In the genomic region with DNA sequence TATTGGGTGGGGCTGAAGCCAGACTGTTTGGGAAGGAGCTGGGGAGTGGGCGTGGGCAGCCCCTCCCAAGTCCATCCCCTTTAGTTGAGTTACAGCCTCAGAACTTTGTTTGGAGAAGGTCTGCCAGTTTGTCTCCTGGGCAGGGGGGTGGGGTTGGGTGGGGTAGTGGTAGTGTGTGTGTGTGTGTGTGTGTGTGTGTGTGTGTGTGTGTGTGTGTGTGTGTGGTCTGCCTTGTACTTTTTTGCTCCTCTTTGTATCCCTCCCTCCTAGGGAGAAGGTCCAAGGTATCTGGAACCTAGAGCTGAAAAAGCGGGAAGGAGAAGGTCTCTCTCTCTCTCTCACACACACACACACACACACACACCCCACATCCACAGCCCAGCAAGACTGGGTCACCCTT, we compare ENCODE assay signal across 10 mouse cellular contexts. TPM values are rescaled to one million over a fixed set of nuclear protein-coding genes. Genes with fewer than 3 reads are reported as not detected.
DNase-seq lines count a peak whose midpoint lies in the region; ATAC-seq and TF ChIP-seq lines count a peak whose summit lies in the region.
"Had no signal": no experiment of that assay in that cellular context is flagged by ENCODE, and none has a peak within 500 bp of the region (broad histone marks: within the 10 kb centered on the region; RNA-seq: fewer than 3 reads in every experiment).

A gene (minus strand): TSS at position 101 of the 400 bp plus-strand sequence.

- H3K27me3 ChIP-seq in heart, embryonic 12.5 days (replicated peaks): peaks cover 54% of the 10 kb centered on the region
- H3K27me3 ChIP-seq in C2C12 (ENCODE audit: control insufficient read depth, insufficient read depth, insufficient read length): peaks cover 11% of the 10 kb centered on the region
- H3K27me3 ChIP-seq in forebrain, postnatal 0 days (ENCODE audit: insufficient read depth, low read length): peaks cover 30% of the 10 kb centered on the region
- peaks cover 35% of the 10 kb centered on the region for H3K27me3 ChIP-seq in liver, embryonic 16.5 days (ENCODE audit: control insufficient read depth, insufficient read depth, low read depth, low read length)

- peak within 1 kb of the TSS; percentile 66 for H3K4me2 ChIP-seq in heart, embryonic 12.5 days
- peak within 1 kb of the TSS; percentile 62 for H3K4me2 ChIP-seq in forebrain, postnatal 0 days (ENCODE audit: low read depth)
- peak within 1 kb of the TSS; percentile 41 for H3K4me2 ChIP-seq in liver, embryonic 16.5 days (ENCODE audit: low read depth, low read length)

- ATAC-seq in heart, embryonic 12.5 days (ENCODE audit: insufficient number of reproducible peaks, low FRiP score): no peak
- no peak for ATAC-seq in forebrain, postnatal 0 days
- ATAC-seq in liver, embryonic 16.5 days (ENCODE audit: low read depth): no peak

- peaks cover 20% of the 10 kb centered on the region for H3K36me3 ChIP-seq in heart, embryonic 12.5 days
- H3K36me3 ChIP-seq in C2C12 (ENCODE audit: control insufficient read depth, insufficient read depth): peaks cover 12% of the 10 kb centered on the region
- peaks cover 26% of the 10 kb centered on the region for H3K36me3 ChIP-seq in forebrain, postnatal 0 days (ENCODE audit: insufficient read depth)
- H3K36me3 ChIP-seq in liver, embryonic 16.5 days (ENCODE audit: control insufficient read depth, insufficient read depth): peaks cover 9% of the 10 kb centered on the region; the same call in 1 of the 2 replicates

- no peak for DNase-seq in heart, postnatal 36 days
- DNase-seq in forebrain, postnatal 0 days: no peak
- DNase-seq in right cerebral cortex, postnatal 25 days: no peak
- DNase-seq in ovary, postnatal 10 days (ENCODE audit: low spot score): no peak
- no peak for DNase-seq in left cerebral cortex, adult 11 months (ENCODE audit: low spot score)
- DNase-seq: gastrocnemius, postnatal 25 days had no signal

- peak within 1 kb of the TSS; percentile 60 for H3K9ac ChIP-seq in heart, embryonic 12.5 days
- H3K9ac ChIP-seq in forebrain, postnatal 0 days: peak within 1 kb of the TSS; percentile 47
- H3K9ac ChIP-seq in liver, embryonic 16.5 days (ENCODE audit: low read depth, low read length): no peak within 1 kb of the TSS

- TF ChIP-seq CTCF in C2C12 (IDR thresholded peaks at IDR 0.05; ENCODE audit: control insufficient read depth, insufficient read depth, insufficient read length): no peak
- TF ChIP-seq CTCF in forebrain, postnatal 0 days (IDR thresholded peaks at IDR 0.05; ENCODE audit: low read depth): no peak

- H3K9me3 ChIP-seq in heart, embryonic 12.5 days (replicated peaks): no peaks in the 10 kb centered on the region
- no peaks in the 10 kb centered on the region for H3K9me3 ChIP-seq in forebrain, postnatal 0 days (ENCODE audit: low read length)
- no peaks in the 10 kb centered on the region for H3K9me3 ChIP-seq in liver, embryonic 16.5 days (replicated peaks; ENCODE audit: control insufficient read depth, low read length)

- H3K4me3 ChIP-seq in heart, embryonic 12.5 days: peak within 1 kb of the TSS; percentile 34
- H3K4me3 ChIP-seq in C2C12 (ENCODE audit: insufficient read depth, poor library complexity, severe bottlenecking): no peak within 1 kb of the TSS
- H3K4me3 ChIP-seq in forebrain, postnatal 0 days (ENCODE audit: low read depth, low read length): peak within 1 kb of the TSS; percentile 35
- H3K4me3 ChIP-seq in liver, embryonic 16.5 days (ENCODE audit: low read depth, low read length): no peak within 1 kb of the TSS

- H3K79me3 ChIP-seq in C2C12 (ENCODE audit: low read depth): no peaks in the 10 kb centered on the region

- WGBS in heart, embryonic 12.5 days: 45% methylated on average over 2 of the region's 2 CpGs
- WGBS in forebrain, postnatal 0 days: 81% methylated on average over 2 of the region's 2 CpGs
- WGBS in liver, embryonic 16.5 days (ENCODE audit: insufficient replicate concordance): 42% methylated on average over 2 of the region's 2 CpGs

- H3K4me1 ChIP-seq in heart, embryonic 12.5 days (replicated peaks): 0 out of 2 replicates have a peak, but pooled peaks cover 4% of the 10 kb centered on the region
- no peaks in the 10 kb centered on the region for H3K4me1 ChIP-seq in forebrain, postnatal 0 days (ENCODE audit: insufficient read depth)
- H3K4me1 ChIP-seq in liver, embryonic 16.5 days (ENCODE audit: control insufficient read depth, low read depth, low read length): no peaks in the 10 kb centered on the region

- H3ac ChIP-seq in C2C12 (ENCODE audit: control insufficient read depth, insufficient read length, low read depth): peak within 1 kb of the TSS; percentile 12

- H3K79me2 ChIP-seq in C2C12 (ENCODE audit: control insufficient read depth, insufficient read depth): no peaks in the 10 kb centered on the region

- intact Hi-C loops in heart, postnatal 36 days (cut with DNase I): no loop called here

- H3K27ac ChIP-seq in heart, embryonic 12.5 days (ENCODE audit: poor library complexity, severe bottlenecking): no peak within 1 kb of the TSS
- H3K27ac ChIP-seq in forebrain, postnatal 0 days (ENCODE audit: low read depth, low read length): no peak within 1 kb of the TSS
- no peak within 1 kb of the TSS for H3K27ac ChIP-seq in liver, embryonic 16.5 days (ENCODE audit: low read length)

TF ChIP-seq in C2C12, 6 proteins besides CTCF, POLR2A, EP300 and RAD21:
- TF ChIP-seq CEBPB (IDR thresholded peaks at IDR 0.05; ENCODE audit: low read depth): no peak
- no peak for TF ChIP-seq USF1 (IDR thresholded peaks at IDR 0.05; ENCODE audit: low read depth)
- no peak for TF ChIP-seq MYOD1 (IDR thresholded peaks at IDR 0.05; ENCODE audit: control insufficient read depth, insufficient read length, low read depth)
- TF ChIP-seq MAX (IDR thresholded peaks at IDR 0.05): no peak
- TF ChIP-seq MYOG (IDR thresholded peaks at IDR 0.05; ENCODE audit: control insufficient read depth, extremely low read depth, insufficient read length): no peak
- no peak for TF ChIP-seq FOSL1 (IDR thresholded peaks at IDR 0.05; ENCODE audit: insufficient read depth, low read length, poor library complexity, severe bottlenecking)

RNA-seq across cellular contexts. Expression of the gene that starts here (rescaled TPM):
- not detected in 2 replicates for polyA plus RNA-seq in heart, embryonic 12.5 days (2016; fragmentation: Nextera tagmentation; extraction: Ambion mirVana)
- total RNA-seq in heart, postnatal 36 days (2021): not detected
- polyA plus RNA-seq in C2C12 (2012; fragmentation: generic; extraction: Trizol): 0.04 TPM
- total RNA-seq in forebrain, postnatal 0 days (2014; rRNA removed): not detected in 2 replicates
- polyA plus RNA-seq in forebrain, postnatal 0 days (2015; fragmentation: Nextera tagmentation; extraction: Ambion mirVana): 0.11 and 0.15 TPM in 2 replicates
- polyA plus RNA-seq in liver, embryonic 16.5 days (2015; fragmentation: Nextera tagmentation; extraction: Ambion mirVana): not detected in 2 replicates
- total RNA-seq: gastrocnemius, postnatal 25 days; monocyte, adult 5-6 weeks had no signal

Comparison
In these comparisons a context has a peak if more than half of its experiments do, and no peak if none do; other contexts are left out.
1. H3K4me3 ChIP-seq: peak in heart, embryonic 12.5 days (single experiment) and forebrain, postnatal 0 days (single experiment); none in C2C12 (single experiment) and liver, embryonic 16.5 days (single experiment).
2. Peak in every context shown above with its lines, with median percentiles within 50 percentile points of each other: H3K4me2 ChIP-seq.